Mouse (Mus musculus) stomach, postnatal 0 days (tissue): ENCODE data around the gene Itga10. TPM values are rescaled to one million over a fixed set of nuclear protein-coding genes. Genes with fewer than 3 reads are reported as not detected.

Experiments
- ATAC-seq: fragments of 200-750 bp; cut with Nextera tagmentation; 2 replicates; pipeline ENCODE4 v1.8.0; 2017; ENCODE audit not compliant: low FRiP score, low TSS enrichment
- DNase-seq: peaks from one replicate; pipeline ENCODE4 v3.0.0-alpha.2; 2016; ENCODE audit warnings: low spot score
- H3K27ac ChIP-seq: fragments of 300-500 bp; sonication (generic); replicated peaks from 2 replicates; pipeline ENCODE4 v1.5.1; 2014; ENCODE audit warnings: mild to moderate bottlenecking, control low read depth
- H3K27me3 ChIP-seq: fragments of 300-500 bp; sonication (generic); 2 replicates; pipeline ENCODE4 v1.6.1; 2014; ENCODE audit warnings: low read length; ENCODE audit not compliant: control insufficient read depth, insufficient read depth
- H3K36me3 ChIP-seq: fragments of 300-500 bp; sonication (generic); 2 replicates; pipeline ENCODE4 v1.6.1; 2014; ENCODE audit warnings: low read length, mixed read lengths; ENCODE audit not compliant: control insufficient read depth, insufficient read depth
- H3K4me1 ChIP-seq: fragments of 300-500 bp; sonication (generic); replicated peaks from 2 replicates; pipeline ENCODE4 v1.6.1; 2014; ENCODE audit warnings: antibody characterized with exemption; ENCODE audit not compliant: control insufficient read depth, insufficient read depth
- H3K4me2 ChIP-seq: fragments of 300-500 bp; sonication (generic); replicated peaks from 2 replicates; pipeline ENCODE4 v1.6.1; 2014; ENCODE audit warnings: low read depth, mild to moderate bottlenecking, control low read depth, moderate library complexity
- H3K4me3 ChIP-seq: fragments of 300-500 bp; sonication (generic); 2 replicates; pipeline ENCODE4 v1.5.1; 2014; ENCODE audit warnings: low read depth, low read length, control low read depth
- H3K9ac ChIP-seq: fragments of 300-500 bp; sonication (generic); 2 replicates; pipeline ENCODE4 v1.6.1; 2014; ENCODE audit warnings: mild to moderate bottlenecking, low read length, control low read depth, mixed read lengths
- H3K9me3 ChIP-seq: fragments of 300-500 bp; sonication (generic); 2 replicates; pipeline ENCODE4 v1.6.1; 2016; ENCODE audit warnings: low read length; ENCODE audit not compliant: control insufficient read depth
- CTCF ChIP-seq: IDR thresholded peaks from 2 replicates; pipeline ENCODE4 v1.5.1; 2016; ENCODE audit warnings: antibody characterized with exemption, low read depth, mild to moderate bottlenecking, moderate library complexity
- EP300 ChIP-seq: optimal IDR thresholded peaks from 2 replicates; pipeline ENCODE3; 2016; ENCODE audit warnings: antibody characterized with exemption
- WGBS: fragments of 180-500 bp; shearing (Covaris S2); extraction: QIAGEN DNeasy Blood & Tissue Kit; methylation state at CpG from one replicate; pipeline ENCODE4 v1.1.7; 2014; 5-methylcytosine and 5-hydroxymethylcytosine counted together
- polyA plus RNA-seq: library from polyadenylated mRNA; unstranded; fragments of >200 nt; fragmentation: Nextera tagmentation; extraction: Ambion mirVana; gene quantifications from 2 replicates; pipeline ENCODE4 v1.2.1, GENCODE M21; 2015

The Itga10 gene
- polyA plus RNA-seq, 1 experiment from 2014 or later: 0.28 TPM

GRCm38 (mm10) chr3:96598156-96599068 lies 47.0 kb upstream of the Itga10 start:
- peak; percentile 58 for DNase-seq
- Histone ChIP-seq H3K4me3 (peak overlapping the region; percentile 51), H3K9ac (peak overlapping the region; percentile 63), H3K27ac (peak overlapping the region; percentile 67), H3K36me3 (no peaks in the 10 kb centered on the region), H3K4me1 (0 out of 2 replicates have a peak, but pooled peaks cover 3% of the 10 kb centered on the region), H3K4me2 (peak overlapping the region; percentile 81), H3K9me3 (no peaks in the 10 kb centered on the region), H3K27me3 (no peaks in the 10 kb centered on the region)
- no peak for TF ChIP-seq CTCF
- TF ChIP-seq EP300: no peak
- no peak for ATAC-seq
- WGBS: 3% methylated on average over 54 of the region's 54 CpGs

- no peak overlapping the region for H3K4me3 ChIP-seq
- no peak for DNase-seq
- no peak overlapping the region for H3K27ac ChIP-seq
- no peak for ATAC-seq
- H3K4me2 ChIP-seq: peak overlapping the region; percentile 81
- no peaks in the 10 kb centered on the region for H3K9me3 ChIP-seq
- TF ChIP-seq EP300 (no peak), CTCF (no peak)
- H3K36me3 ChIP-seq: no peaks in the 10 kb centered on the region
- 0 out of 2 replicates have a peak, but pooled peaks cover 3% of the 10 kb centered on the region for H3K4me1 ChIP-seq
- 0 out of 2 replicates have a peak overlapping the region, but pooled peaks have one; percentile 63 for H3K9ac ChIP-seq
- no peaks in the 10 kb centered on the region for H3K27me3 ChIP-seq
- WGBS: 63% methylated on average over 8 of the region's 8 CpGs
Measured at GRCm38 (mm10) chr3:96599069-96599393, 46.4 kb upstream of the Itga10 start.

- no peak for DNase-seq
- no peak for TF ChIP-seq CTCF
- no peak for TF ChIP-seq EP300
- Histone ChIP-seq H3K4me3 (no peak overlapping the region), H3K4me2 (no peak overlapping the region), H3K27ac (no peak overlapping the region), H3K9me3 (no peaks in the 10 kb centered on the region), H3K36me3 (no peaks in the 10 kb centered on the region), H3K9ac (no peak overlapping the region), H3K27me3 (no peaks in the 10 kb centered on the region), H3K4me1 (0 out of 2 replicates have a peak, but pooled peaks cover 3% of the 10 kb centered on the region)
- WGBS: 85% methylated on average over 3 of the region's 3 CpGs
- ATAC-seq: no peak
Measured at GRCm38 (mm10) chr3:96599411-96599810, 46.0 kb upstream of the Itga10 start.

GRCm38 (mm10) chr3:96600639-96601250 lies 44.6 kb upstream of the Itga10 start, which contains the start of gene Lix1l:
Gene Lix1l, plus strand, starts transcription at chr3:96601149.
- H3K4me3 ChIP-seq: peak within 1 kb of the TSS; percentile 61
- peak within 1 kb of the TSS; percentile 69 for H3K4me2 ChIP-seq
- TF ChIP-seq CTCF: no peak
- no peak for TF ChIP-seq EP300
- ATAC-seq: peak; percentile 90
- WGBS: 1% methylated on average over 25 of the region's 27 CpGs
- H3K9ac ChIP-seq: peak within 1 kb of the TSS; percentile 72
- no peaks in the 10 kb centered on the region for H3K27me3 ChIP-seq
- H3K9me3 ChIP-seq: no peaks in the 10 kb centered on the region
- DNase-seq: peak; percentile 88
- H3K36me3 ChIP-seq: no peaks in the 10 kb centered on the region
- peak within 1 kb of the TSS; percentile 97 for H3K27ac ChIP-seq
- H3K4me1 ChIP-seq: 0 out of 2 replicates have a peak, but pooled peaks cover 3% of the 10 kb centered on the region

GRCm38 (mm10) chr3:96601251-96601787 lies 44.1 kb upstream of the Itga10 start:
- Histone ChIP-seq H3K36me3 (no peaks in the 10 kb centered on the region), H3K4me3 (peak overlapping the region; percentile 61), H3K27me3 (no peaks in the 10 kb centered on the region), H3K4me1 (0 out of 2 replicates have a peak, but pooled peaks cover 3% of the 10 kb centered on the region), H3K4me2 (peak overlapping the region; percentile 69), H3K9me3 (no peaks in the 10 kb centered on the region), H3K9ac (peak overlapping the region; percentile 72), H3K27ac (peak overlapping the region; percentile 97)
- peak; percentile 62 for ATAC-seq
- TF ChIP-seq CTCF (no peak), EP300 (no peak)
- under 1% methylated on average over 30 of the region's 40 CpGs for WGBS
- peak; percentile 60 for DNase-seq
